Mouse (Mus musculus) liver, adult 10 weeks (tissue): Measurements from ENCODE around the gene Trabd2b. TPM values are rescaled to one million over a fixed set of nuclear protein-coding genes. Genes with fewer than 3 reads are reported as not detected.

Source experiments
- polyA plus RNA-seq: library from polyadenylated mRNA; stranded (reverse); fragments of 350-450 nt; fragmentation: Illumina TruSeq; extraction: RNeasy Lipid Tissue Mini Kit (QIAGEN cat#74804); gene quantifications from one replicate; pipeline ENCODE4 v1.2.3, GENCODE M21; 2014; ENCODE audit warnings: low read depth, low replicate concordance

Gene Trabd2b
- 0.16 TPM for polyA plus RNA-seq

DNA sequence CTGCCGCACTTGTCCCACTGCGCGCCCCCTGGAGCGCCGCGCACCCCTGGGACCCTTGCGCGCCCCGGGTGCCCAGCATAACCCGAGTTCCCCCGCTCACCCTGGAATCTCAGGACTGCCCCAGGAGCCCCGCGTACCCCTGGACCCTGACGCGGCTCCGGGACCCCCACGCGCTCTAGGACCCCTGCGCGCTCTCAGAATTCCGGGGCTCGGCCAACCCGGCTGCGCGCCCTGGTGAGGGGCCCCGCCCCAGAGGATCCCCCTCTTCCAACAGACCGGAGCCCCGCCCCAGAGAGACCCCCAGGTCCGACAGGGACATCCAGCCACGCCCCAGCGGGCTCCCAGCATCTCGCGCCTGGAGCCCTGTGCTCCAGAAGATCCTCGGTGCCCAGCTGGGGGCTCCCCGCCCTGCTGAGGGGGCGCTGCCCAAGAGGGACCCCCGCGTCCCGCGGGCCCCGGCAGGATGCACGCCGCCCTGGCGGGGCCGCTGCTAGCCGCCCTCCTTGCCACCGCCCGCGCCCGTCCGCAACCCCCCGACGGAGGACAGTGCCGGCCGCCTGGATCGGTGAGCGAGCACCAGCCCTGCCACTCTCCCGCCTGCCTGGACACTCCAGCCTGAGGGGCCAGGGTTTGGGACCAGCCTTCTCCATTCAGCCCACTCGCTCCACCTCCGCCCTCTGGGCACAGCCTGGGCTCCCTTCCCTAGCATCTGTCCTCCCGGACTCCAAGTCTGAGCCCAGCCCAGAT is at the start of gene Trabd2b:
Gene Trabd2b (plus strand): TSS at position 370 of the 747 bp plus-strand sequence.

Other genes with a start within 250 kb of the Trabd2b start
- gene Skint11, start 243.3 kb upstream of the Trabd2b start, polyA plus RNA-seq: not detected